Comparison of ENCODE assay signal across 13 mouse cellular contexts in the genomic region with DNA sequence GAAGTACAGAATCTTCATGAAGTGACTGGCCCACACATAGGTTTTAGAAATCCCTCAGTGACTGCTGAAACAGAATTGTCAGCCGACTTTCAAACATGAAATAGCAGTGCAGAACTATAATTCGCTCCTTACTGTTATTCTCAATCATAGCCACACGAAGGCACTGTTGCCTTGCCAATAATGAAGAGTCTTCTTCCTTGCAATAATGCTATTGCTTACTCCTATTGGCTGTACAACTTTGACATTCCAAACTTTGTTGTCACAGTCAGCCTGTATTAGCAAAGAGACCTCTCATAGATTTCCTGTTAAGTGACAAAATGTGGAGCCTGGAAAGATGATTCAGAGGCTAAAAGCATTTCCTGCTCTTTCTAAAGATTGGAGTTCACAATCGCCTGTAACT. TPM values are rescaled to one million over a fixed set of nuclear protein-coding genes. Genes with fewer than 3 reads are reported as not detected.
DNase-seq lines count a peak whose midpoint lies in the region; ATAC-seq and TF ChIP-seq lines count a peak whose summit lies in the region.
"Had no signal": no experiment of that assay in that cellular context is flagged by ENCODE, and none has a peak within 500 bp of the region (broad histone marks: within the 10 kb centered on the region; RNA-seq: fewer than 3 reads in every experiment).

No protein-coding gene starts in this region.

- no peaks in the 10 kb centered on the region for H3K36me3 ChIP-seq in forebrain, embryonic 14.5 days (ENCODE audit: control insufficient read depth, insufficient read depth, low read length)
- H3K36me3 ChIP-seq in forebrain, embryonic 10.5 days (replicated peaks), result no peaks in the 10 kb centered on the region
- no peaks in the 10 kb centered on the region for H3K36me3 ChIP-seq in limb, embryonic 14.5 days (ENCODE audit: control insufficient read depth, insufficient read depth, low read length)
- no peaks in the 10 kb centered on the region for H3K36me3 ChIP-seq in limb, embryonic 10.5 days
- H3K36me3 ChIP-seq: limb, embryonic 12.5 days had no signal

- peak; percentile 25 for DNase-seq in forebrain, embryonic 14.5 days (ENCODE audit: low spot score)
- no peak for DNase-seq in forebrain, embryonic 10.5 days (ENCODE audit: extremely low spot score, low spot score)
- peak; percentile 7 for DNase-seq in limb, embryonic 14.5 days (ENCODE audit: low spot score)
- no peak for DNase-seq in limb, embryonic 10.5 days (ENCODE audit: low spot score)
- DNase-seq in R1 (ENCODE audit: low read depth, low spot score), result peak; percentile 14
- DNase-seq in layer of hippocampus, adult 9-11 months, result peak; percentile 6
- DNase-seq: cerebellum, postnatal 36 days had no signal

- WGBS in forebrain, embryonic 14.5 days, result 56% methylated on average over 4 of the region's 4 CpGs
- 65% methylated on average over 4 of the region's 4 CpGs for WGBS in forebrain, embryonic 10.5 days
- 54% methylated on average over 4 of the region's 4 CpGs for WGBS in limb, embryonic 14.5 days
- WGBS in limb, embryonic 10.5 days, result 59% methylated on average over 4 of the region's 4 CpGs

- no peak overlapping the region for H3K4me2 ChIP-seq in forebrain, embryonic 14.5 days (ENCODE audit: low read length)
- no peak overlapping the region for H3K4me2 ChIP-seq in limb, embryonic 14.5 days (replicated peaks; ENCODE audit: low read depth, low read length, severe bottlenecking)
- H3K4me2 ChIP-seq: limb, embryonic 12.5 days had no signal

- no peak for ATAC-seq in forebrain, embryonic 14.5 days
- no peak for ATAC-seq in limb, embryonic 14.5 days (ENCODE audit: low FRiP score, low read depth)
- ATAC-seq in erythroblast, adult 5-6 weeks (replicated peaks; ENCODE audit: low FRiP score, poor library complexity, severe bottlenecking), result no peak
- ATAC-seq in megakaryocyte-erythroid progenitor cell, adult 5-6 weeks (replicated peaks; ENCODE audit: low FRiP score, low TSS enrichment, poor library complexity, severe bottlenecking), result no peak

- H3K27ac ChIP-seq in forebrain, embryonic 14.5 days (ENCODE audit: low read depth, low read length), result no peak overlapping the region
- H3K27ac ChIP-seq in forebrain, embryonic 10.5 days, result no peak overlapping the region
- no peak overlapping the region for H3K27ac ChIP-seq in limb, embryonic 14.5 days (replicated peaks; ENCODE audit: low read depth, low read length)
- no peak overlapping the region for H3K27ac ChIP-seq in limb, embryonic 10.5 days
- H3K27ac ChIP-seq: limb, embryonic 12.5 days had no signal

- no peaks in the 10 kb centered on the region for H3K9me3 ChIP-seq in forebrain, embryonic 14.5 days (replicated peaks; ENCODE audit: control insufficient read depth, low read length)
- no peaks in the 10 kb centered on the region for H3K9me3 ChIP-seq in forebrain, embryonic 10.5 days
- no peaks in the 10 kb centered on the region for H3K9me3 ChIP-seq in limb, embryonic 14.5 days (ENCODE audit: control insufficient read depth, low read length)
- H3K9me3 ChIP-seq in limb, embryonic 10.5 days (replicated peaks), result no peaks in the 10 kb centered on the region
- H3K9me3 ChIP-seq: limb, embryonic 12.5 days had no signal

- no peak overlapping the region for H3K4me3 ChIP-seq in forebrain, embryonic 14.5 days (ENCODE audit: low read depth, low read length)
- no peak overlapping the region for H3K4me3 ChIP-seq in forebrain, embryonic 10.5 days
- no peak overlapping the region for H3K4me3 ChIP-seq in limb, embryonic 14.5 days (replicated peaks; ENCODE audit: low read length)
- no peak overlapping the region for H3K4me3 ChIP-seq in limb, embryonic 10.5 days
- H3K4me3 ChIP-seq: limb, embryonic 12.5 days; myocyte had no signal

- H3K27me3 ChIP-seq in forebrain, embryonic 14.5 days (replicated peaks; ENCODE audit: control insufficient read depth, insufficient read depth, low read length), result no peaks in the 10 kb centered on the region
- no peaks in the 10 kb centered on the region for H3K27me3 ChIP-seq in forebrain, embryonic 10.5 days (ENCODE audit: poor library complexity, severe bottlenecking)
- H3K27me3 ChIP-seq in limb, embryonic 14.5 days (ENCODE audit: control insufficient read depth, insufficient read depth, low read length), result no peaks in the 10 kb centered on the region
- no peaks in the 10 kb centered on the region for H3K27me3 ChIP-seq in limb, embryonic 10.5 days (ENCODE audit: low read depth, poor library complexity, severe bottlenecking)
- H3K27me3 ChIP-seq: limb, embryonic 12.5 days had no signal

- no peaks in the 10 kb centered on the region for H3K4me1 ChIP-seq in forebrain, embryonic 14.5 days (ENCODE audit: control insufficient read depth, insufficient read depth, low read length)
- H3K4me1 ChIP-seq in forebrain, embryonic 10.5 days, result no peaks in the 10 kb centered on the region
- no peaks in the 10 kb centered on the region for H3K4me1 ChIP-seq in limb, embryonic 14.5 days (ENCODE audit: control insufficient read depth, insufficient read depth, low read length)
- H3K4me1 ChIP-seq in limb, embryonic 10.5 days, result no peaks in the 10 kb centered on the region
- H3K4me1 ChIP-seq: limb, embryonic 12.5 days had no signal

- H3K9ac ChIP-seq in forebrain, embryonic 14.5 days (ENCODE audit: low read length), result no peak overlapping the region
- no peak overlapping the region for H3K9ac ChIP-seq in limb, embryonic 14.5 days (ENCODE audit: low read depth, low read length, severe bottlenecking)
- H3K9ac ChIP-seq: limb, embryonic 12.5 days had no signal

- TF ChIP-seq POLR2A in limb, embryonic 14.5 days (IDR thresholded peaks at IDR 0.05; ENCODE audit: borderline replicate concordance, extremely low read depth, insufficient read depth, insufficient read length), result no peak

RNA-seq across cellular contexts. Expression of a gene that starts 7.3 kb away (rescaled TPM):
- not detected in 2 replicates for polyA plus RNA-seq in forebrain, embryonic 14.5 days (2014; fragmentation: Nextera tagmentation; extraction: Ambion mirVana)
- not detected in 2 replicates for polyA plus RNA-seq in forebrain, embryonic 10.5 days (2016; fragmentation: Nextera tagmentation; extraction: Ambion mirVana)
- polyA plus RNA-seq in limb, embryonic 14.5 days (2012; rRNA removed), result not detected in 2 replicates
- not detected in 2 replicates for polyA plus RNA-seq in limb, embryonic 14.5 days (2014; fragmentation: Nextera tagmentation; extraction: Ambion mirVana)
- polyA plus RNA-seq in limb, embryonic 10.5 days (2016; fragmentation: Nextera tagmentation; extraction: Ambion mirVana), result not detected in 2 replicates
- not detected in 2 replicates for total RNA-seq in erythroblast, adult 5-6 weeks (2015; ENCODE audit: low replicate concordance)
- total RNA-seq in erythroblast, adult 5-6 weeks (2017; ENCODE audit: low replicate concordance), result 0.09 TPM in 1 of 2 replicates, not detected in the other
- not detected in 2 replicates for total RNA-seq in megakaryocyte-erythroid progenitor cell, adult 5-6 weeks (2014; fragmentation: Nextera tagmentation)
- total RNA-seq in megakaryocyte-erythroid progenitor cell, adult 5-6 weeks (2017), result not detected in 2 replicates
- polyA plus RNA-seq: gonadal fat pad, adult 2 months; limb, embryonic 12.5 days; myocyte; stomach, embryonic 16.5 days had no signal

RNA-seq across cellular contexts. Expression of a gene that starts 15.0 kb away (rescaled TPM):
- not detected in 2 replicates for polyA plus RNA-seq in forebrain, embryonic 14.5 days (2014; fragmentation: Nextera tagmentation; extraction: Ambion mirVana)
- polyA plus RNA-seq in forebrain, embryonic 10.5 days (2016; fragmentation: Nextera tagmentation; extraction: Ambion mirVana), result not detected in 2 replicates
- polyA plus RNA-seq in limb, embryonic 14.5 days (2012; rRNA removed), result not detected in 2 replicates
- not detected in 2 replicates for polyA plus RNA-seq in limb, embryonic 14.5 days (2014; fragmentation: Nextera tagmentation; extraction: Ambion mirVana)
- not detected in 2 replicates for polyA plus RNA-seq in limb, embryonic 10.5 days (2016; fragmentation: Nextera tagmentation; extraction: Ambion mirVana)
- not detected in 2 replicates for total RNA-seq in erythroblast, adult 5-6 weeks (2015; ENCODE audit: low replicate concordance)
- not detected in 2 replicates for total RNA-seq in erythroblast, adult 5-6 weeks (2017; ENCODE audit: low replicate concordance)
- not detected in 2 replicates for total RNA-seq in megakaryocyte-erythroid progenitor cell, adult 5-6 weeks (2014; fragmentation: Nextera tagmentation)
- total RNA-seq in megakaryocyte-erythroid progenitor cell, adult 5-6 weeks (2017), result not detected in 2 replicates
- polyA plus RNA-seq: gonadal fat pad, adult 2 months; limb, embryonic 12.5 days; myocyte; stomach, embryonic 16.5 days had no signal

RNA-seq across cellular contexts. Expression of a gene that starts 24.0 kb away (rescaled TPM):
- not detected in 2 replicates for polyA plus RNA-seq in forebrain, embryonic 14.5 days (2014; fragmentation: Nextera tagmentation; extraction: Ambion mirVana)
- not detected in 2 replicates for polyA plus RNA-seq in forebrain, embryonic 10.5 days (2016; fragmentation: Nextera tagmentation; extraction: Ambion mirVana)
- polyA plus RNA-seq in limb, embryonic 14.5 days (2012; rRNA removed), result not detected in 2 replicates
- not detected in 2 replicates for polyA plus RNA-seq in limb, embryonic 14.5 days (2014; fragmentation: Nextera tagmentation; extraction: Ambion mirVana)
- polyA plus RNA-seq in limb, embryonic 10.5 days (2016; fragmentation: Nextera tagmentation; extraction: Ambion mirVana), result not detected in 2 replicates
- total RNA-seq in erythroblast, adult 5-6 weeks (2015; ENCODE audit: low replicate concordance), result not detected in 2 replicates
- total RNA-seq in erythroblast, adult 5-6 weeks (2017; ENCODE audit: low replicate concordance), result not detected in 2 replicates
- not detected in 2 replicates for total RNA-seq in megakaryocyte-erythroid progenitor cell, adult 5-6 weeks (2014; fragmentation: Nextera tagmentation)
- total RNA-seq in megakaryocyte-erythroid progenitor cell, adult 5-6 weeks (2017), result not detected in 2 replicates
- polyA plus RNA-seq: gonadal fat pad, adult 2 months; limb, embryonic 12.5 days; myocyte; stomach, embryonic 16.5 days had no signal

RNA-seq across cellular contexts. Expression of a gene that starts 36.5 kb away (rescaled TPM):
- polyA plus RNA-seq in forebrain, embryonic 14.5 days (2014; fragmentation: Nextera tagmentation; extraction: Ambion mirVana), result not detected in 2 replicates
- not detected in 2 replicates for polyA plus RNA-seq in forebrain, embryonic 10.5 days (2016; fragmentation: Nextera tagmentation; extraction: Ambion mirVana)
- not detected in 2 replicates for polyA plus RNA-seq in limb, embryonic 14.5 days (2012; rRNA removed)
- not detected in 2 replicates for polyA plus RNA-seq in limb, embryonic 14.5 days (2014; fragmentation: Nextera tagmentation; extraction: Ambion mirVana)
- not detected in 2 replicates for polyA plus RNA-seq in limb, embryonic 10.5 days (2016; fragmentation: Nextera tagmentation; extraction: Ambion mirVana)
- not detected in 2 replicates for total RNA-seq in erythroblast, adult 5-6 weeks (2015; ENCODE audit: low replicate concordance)
- total RNA-seq in erythroblast, adult 5-6 weeks (2017; ENCODE audit: low replicate concordance), result not detected in 2 replicates
- not detected in 2 replicates for total RNA-seq in megakaryocyte-erythroid progenitor cell, adult 5-6 weeks (2014; fragmentation: Nextera tagmentation)
- total RNA-seq in megakaryocyte-erythroid progenitor cell, adult 5-6 weeks (2017), result not detected in 2 replicates
- polyA plus RNA-seq: gonadal fat pad, adult 2 months; limb, embryonic 12.5 days; myocyte; stomach, embryonic 16.5 days had no signal

RNA-seq across cellular contexts. Expression of a gene that starts 54.1 kb away (rescaled TPM):
- polyA plus RNA-seq in forebrain, embryonic 14.5 days (2014; fragmentation: Nextera tagmentation; extraction: Ambion mirVana), result not detected in 2 replicates
- polyA plus RNA-seq in forebrain, embryonic 10.5 days (2016; fragmentation: Nextera tagmentation; extraction: Ambion mirVana), result not detected in 2 replicates
- polyA plus RNA-seq in limb, embryonic 14.5 days (2012; rRNA removed), result not detected in 2 replicates
- polyA plus RNA-seq in limb, embryonic 14.5 days (2014; fragmentation: Nextera tagmentation; extraction: Ambion mirVana), result not detected in 2 replicates
- polyA plus RNA-seq in limb, embryonic 10.5 days (2016; fragmentation: Nextera tagmentation; extraction: Ambion mirVana), result not detected in 2 replicates
- not detected in 2 replicates for total RNA-seq in erythroblast, adult 5-6 weeks (2015; ENCODE audit: low replicate concordance)
- total RNA-seq in erythroblast, adult 5-6 weeks (2017; ENCODE audit: low replicate concordance), result not detected in 2 replicates
- not detected in 2 replicates for total RNA-seq in megakaryocyte-erythroid progenitor cell, adult 5-6 weeks (2014; fragmentation: Nextera tagmentation)
- total RNA-seq in megakaryocyte-erythroid progenitor cell, adult 5-6 weeks (2017), result not detected in 2 replicates
- polyA plus RNA-seq: gonadal fat pad, adult 2 months; limb, embryonic 12.5 days; myocyte; stomach, embryonic 16.5 days had no signal

Comparison
In these comparisons a context has a peak if more than half of its experiments do, and no peak if none do; other contexts are left out.
1. DNase-seq: peak in forebrain, embryonic 14.5 days (single experiment), limb, embryonic 14.5 days (single experiment), R1 (single experiment) and layer of hippocampus, adult 9-11 months (single experiment); none in forebrain, embryonic 10.5 days (single experiment) and limb, embryonic 10.5 days (single experiment).